Mouse (Mus musculus): ENCODE measurements at regions not wholly inside any gene's neighbourhood (a gene's known extent, or its start where the extent isn't known, plus 50 kb on each side); places are given as distances from the start of the nearest gene placed in this dataset.

DNA sequence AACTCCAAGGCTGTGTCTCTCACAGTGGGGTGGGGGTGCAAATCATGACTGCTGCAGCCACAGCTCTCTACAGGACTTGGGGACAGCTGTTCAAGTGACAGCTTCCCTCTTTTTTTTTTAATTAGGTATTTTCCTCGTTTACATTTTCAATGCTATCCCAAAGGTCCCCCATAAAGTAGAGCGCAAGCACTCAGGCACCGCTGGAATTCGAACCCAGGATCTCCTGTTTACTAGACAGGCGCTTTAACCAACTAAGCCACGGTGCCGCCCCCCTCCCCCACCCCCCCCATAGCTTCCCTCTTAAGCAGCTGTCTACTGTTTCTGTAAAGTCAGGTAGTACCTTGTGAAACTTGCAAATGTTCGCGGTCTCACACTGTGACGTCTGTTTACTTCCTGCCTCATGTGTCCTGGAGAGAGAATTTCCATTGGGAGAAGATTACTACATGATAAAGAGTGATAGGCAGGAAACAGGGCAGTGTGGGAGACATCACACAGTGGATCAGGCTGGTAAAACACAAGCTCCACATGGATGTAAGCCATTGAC is 324.7 kb downstream of the 1700129C05Rik start:
- ATAC-seq (no peak), DNase-seq (no peak)
- Histone ChIP-seq H3K4me1 (ENCODE audit: insufficient read depth) (0 out of 2 replicates have a peak, but pooled peaks cover 4% of the 10 kb centered on the region), H3K4me2 (ENCODE audit: low read depth) (no peak overlapping the region), H3K36me3 (ENCODE audit: insufficient read depth) (no peaks in the 10 kb centered on the region), H3K9ac (no peak overlapping the region), H3K27me3 (ENCODE audit: insufficient read depth, low read length) (no peaks in the 10 kb centered on the region), H3K4me3 (ENCODE audit: low read depth, low read length) (no peak overlapping the region), H3K9me3 (ENCODE audit: low read length) (no peaks in the 10 kb centered on the region), H3K27ac (ENCODE audit: low read depth, low read length) (no peak overlapping the region)
- TF ChIP-seq CTCF (IDR thresholded peaks at IDR 0.05; ENCODE audit: low read depth) = no peak
- WGBS = 82% methylated on average over 10 of the region's 10 CpGs

DNA sequence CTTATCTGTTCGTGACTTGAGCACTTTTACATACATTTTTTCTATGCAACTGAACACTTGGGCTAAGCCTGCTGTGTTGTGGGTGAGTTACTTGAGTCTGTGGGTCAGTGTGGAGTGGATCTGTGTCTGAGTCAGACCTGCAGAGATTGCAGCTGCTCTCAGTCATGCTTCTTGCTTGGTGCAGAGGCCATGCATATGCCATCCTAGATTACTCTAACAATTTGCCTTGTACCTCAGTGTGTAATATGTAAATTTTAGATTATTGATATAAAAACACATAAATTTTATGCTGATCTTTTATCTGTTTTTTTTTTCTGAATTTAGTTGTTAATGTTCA is 326.2 kb downstream of the 1700129C05Rik start:
- ATAC-seq = peak; percentile 2; the same call in 1 of the 2 replicates
- no peak overlapping the region for H3K9ac ChIP-seq
- 55% methylated on average over 1 of the region's 1 CpGs for WGBS
- no peaks in the 10 kb centered on the region for H3K36me3 ChIP-seq (ENCODE audit: insufficient read depth)
- H3K4me2 ChIP-seq (ENCODE audit: low read depth) = no peak overlapping the region
- no peaks in the 10 kb centered on the region for H3K9me3 ChIP-seq (ENCODE audit: low read length)
- TF ChIP-seq CTCF (IDR thresholded peaks at IDR 0.05; ENCODE audit: low read depth) = no peak
- H3K4me3 ChIP-seq (ENCODE audit: low read depth, low read length) = no peak overlapping the region
- no peak for DNase-seq
- H3K4me1 ChIP-seq (ENCODE audit: insufficient read depth) = 0 out of 2 replicates have a peak, but pooled peaks cover 4% of the 10 kb centered on the region
- H3K27ac ChIP-seq (ENCODE audit: low read depth, low read length) = no peak overlapping the region
- H3K27me3 ChIP-seq (ENCODE audit: insufficient read depth, low read length) = no peaks in the 10 kb centered on the region

DNA sequence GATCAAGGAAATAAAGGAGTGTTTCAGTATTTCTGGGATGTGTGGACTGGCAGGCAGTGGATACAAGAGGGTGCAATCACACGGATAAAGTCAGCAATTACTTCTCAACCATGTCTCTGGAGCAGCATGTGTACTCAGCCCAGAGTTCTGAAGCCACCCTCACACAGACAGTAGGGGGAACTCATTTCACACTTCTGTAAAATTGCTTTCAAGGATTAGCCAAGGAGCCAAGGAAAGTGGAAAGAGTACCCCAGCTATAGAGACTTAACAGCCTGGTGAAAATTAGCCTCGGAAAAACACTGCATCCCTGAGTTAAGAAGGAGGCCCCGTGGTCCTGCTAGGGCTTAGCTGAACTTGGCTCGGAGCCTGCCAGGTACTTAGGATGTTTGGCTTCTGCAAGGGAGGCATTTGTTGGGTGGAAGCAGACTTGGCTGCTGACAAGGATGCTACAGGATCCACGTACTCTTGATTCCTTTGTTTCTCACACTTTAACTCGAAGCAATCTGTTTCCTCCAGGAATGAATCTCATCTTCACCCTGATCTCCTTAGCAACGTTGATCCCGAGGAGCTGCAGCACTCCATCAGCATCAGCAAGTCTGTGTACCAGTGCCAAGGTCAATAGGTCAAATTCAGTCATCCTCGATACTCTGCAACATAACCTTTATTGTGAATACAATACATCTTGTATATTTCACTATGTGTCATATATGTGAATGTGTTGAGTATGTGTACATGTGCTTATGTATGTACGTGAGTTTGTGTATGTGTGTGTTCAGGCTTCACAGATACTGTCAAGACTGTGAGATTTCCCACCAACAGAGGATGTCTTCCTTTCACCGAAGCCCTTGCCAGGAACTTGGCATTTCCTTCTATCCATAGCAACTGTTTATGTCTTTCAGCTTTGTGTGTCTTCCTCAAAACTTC is 326.8 kb downstream of the 1700129C05Rik start:
- H3K4me1 ChIP-seq (ENCODE audit: insufficient read depth) = 0 out of 2 replicates have a peak, but pooled peaks cover 4% of the 10 kb centered on the region
- H3K36me3 ChIP-seq (ENCODE audit: insufficient read depth) = no peaks in the 10 kb centered on the region
- H3K9ac ChIP-seq = no peak overlapping the region
- WGBS = 48% methylated on average over 11 of the region's 11 CpGs
- peak overlapping the region; percentile 21; the same call in 1 of the 2 replicates for H3K27ac ChIP-seq (ENCODE audit: low read depth, low read length)
- peak; percentile 70 for DNase-seq
- TF ChIP-seq CTCF (IDR thresholded peaks at IDR 0.05; ENCODE audit: low read depth) = peak; percentile 30; the same call in 1 of the 2 replicates
- H3K4me2 ChIP-seq (ENCODE audit: low read depth) = no peak overlapping the region
- no peaks in the 10 kb centered on the region for H3K9me3 ChIP-seq (ENCODE audit: low read length)
- no peak overlapping the region for H3K4me3 ChIP-seq (ENCODE audit: low read depth, low read length)
- peak; percentile 85 for ATAC-seq
- no peaks in the 10 kb centered on the region for H3K27me3 ChIP-seq (ENCODE audit: insufficient read depth, low read length)

DNA sequence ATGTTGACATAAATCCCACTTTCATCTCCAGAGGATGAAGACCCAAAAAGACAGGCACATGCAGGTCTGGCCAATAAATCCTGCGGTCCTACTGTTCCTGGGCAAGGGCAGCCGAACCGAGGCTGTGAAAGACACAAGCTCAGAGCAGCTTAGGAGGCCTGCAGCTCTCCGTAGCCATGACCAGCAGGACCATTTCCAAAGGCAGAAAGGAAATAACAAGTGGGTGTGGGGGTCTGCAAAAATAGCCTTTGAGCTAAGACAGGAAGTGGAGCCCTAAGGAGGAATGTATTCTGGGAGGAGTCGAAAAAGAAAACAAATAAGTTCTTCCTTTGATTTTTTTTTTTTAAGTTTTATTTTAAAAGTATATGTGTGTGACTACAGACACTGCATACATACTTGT is 330.1 kb downstream of the 1700129C05Rik start:
- no peak for TF ChIP-seq CTCF (IDR thresholded peaks at IDR 0.05; ENCODE audit: low read depth)
- Histone ChIP-seq H3K4me2 (ENCODE audit: low read depth) (no peak overlapping the region), H3K9me3 (ENCODE audit: low read length) (no peaks in the 10 kb centered on the region), H3K4me1 (ENCODE audit: insufficient read depth) (0 out of 2 replicates have a peak, but pooled peaks cover 4% of the 10 kb centered on the region), H3K9ac (no peak overlapping the region), H3K27me3 (ENCODE audit: insufficient read depth, low read length) (no peaks in the 10 kb centered on the region), H3K27ac (ENCODE audit: low read depth, low read length) (no peak overlapping the region), H3K36me3 (ENCODE audit: insufficient read depth) (no peaks in the 10 kb centered on the region), H3K4me3 (ENCODE audit: low read depth, low read length) (no peak overlapping the region)
- 89% methylated on average over 5 of the region's 5 CpGs for WGBS
- DNase-seq (no peak), ATAC-seq (no peak)

DNA sequence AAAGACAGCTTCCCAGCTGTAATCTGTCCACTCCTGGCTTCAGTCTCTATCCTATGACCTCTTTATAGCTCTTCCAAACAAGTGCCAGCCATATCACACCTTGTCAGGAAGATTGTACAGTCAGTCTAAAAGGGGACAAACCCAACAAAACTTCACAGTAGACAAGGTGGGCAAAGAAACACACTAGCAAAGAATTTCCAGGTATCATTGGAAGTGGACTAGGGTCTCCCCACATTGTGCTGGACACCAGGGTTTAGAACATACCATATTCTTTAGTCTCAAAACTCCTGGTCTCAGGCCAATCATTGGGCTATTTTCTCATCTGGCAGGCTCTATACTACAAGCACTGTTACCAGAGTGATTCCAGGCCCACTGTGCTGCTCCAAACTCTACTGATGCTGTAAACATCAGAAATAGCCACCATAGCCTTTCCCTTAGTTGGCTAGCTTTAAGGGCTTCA is 341.3 kb downstream of the 1700129C05Rik start:
- no peak for TF ChIP-seq CTCF (IDR thresholded peaks at IDR 0.05; ENCODE audit: low read depth)
- ATAC-seq (no peak), DNase-seq (no peak)
- Histone ChIP-seq H3K4me2 (ENCODE audit: low read depth) (no peak overlapping the region), H3K36me3 (ENCODE audit: insufficient read depth) (no peaks in the 10 kb centered on the region), H3K27me3 (ENCODE audit: insufficient read depth, low read length) (no peaks in the 10 kb centered on the region), H3K9me3 (ENCODE audit: low read length) (no peaks in the 10 kb centered on the region), H3K4me3 (ENCODE audit: low read depth, low read length) (no peak overlapping the region), H3K4me1 (ENCODE audit: insufficient read depth) (no peaks in the 10 kb centered on the region), H3K9ac (no peak overlapping the region), H3K27ac (ENCODE audit: low read depth, low read length) (no peak overlapping the region)

DNA sequence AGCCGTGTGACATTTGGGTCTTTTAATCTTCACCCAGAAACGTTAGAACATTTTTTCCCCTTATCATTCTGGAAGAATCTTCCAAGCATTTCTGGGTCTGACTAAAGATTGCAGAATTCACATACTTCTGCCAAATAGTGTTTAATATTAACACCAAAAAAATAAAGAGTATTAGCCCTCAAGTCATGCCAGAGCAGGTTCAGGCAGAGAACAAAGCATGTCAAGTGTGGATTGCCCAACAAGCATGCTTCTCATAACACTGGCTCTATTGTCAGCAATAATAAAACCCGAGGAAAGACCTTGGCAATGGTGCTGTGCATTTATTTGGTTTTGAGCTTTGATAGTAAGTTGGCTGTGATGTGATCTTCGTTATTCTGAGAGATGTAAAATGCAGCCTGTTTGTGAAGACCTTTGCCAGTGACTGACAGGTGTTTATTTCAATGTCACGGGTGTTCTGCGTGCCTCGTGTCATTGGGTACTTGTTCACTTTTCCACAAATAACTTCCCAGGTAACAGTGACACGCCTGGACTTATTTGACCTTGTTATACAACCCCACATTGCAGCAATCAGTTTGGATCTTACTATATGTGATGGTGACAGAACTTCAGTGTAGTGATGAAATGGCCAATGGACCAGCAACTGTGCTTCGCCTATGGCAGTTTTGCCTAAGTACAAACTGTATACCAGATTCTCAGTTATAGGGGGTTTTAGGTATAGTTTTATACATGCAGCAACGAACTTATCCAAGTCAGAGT is 354.3 kb downstream of the 1700129C05Rik start:
- Histone ChIP-seq H3K36me3 (ENCODE audit: insufficient read depth) (no peaks in the 10 kb centered on the region), H3K27me3 (ENCODE audit: insufficient read depth, low read length) (no peaks in the 10 kb centered on the region), H3K4me1 (ENCODE audit: insufficient read depth) (0 out of 2 replicates have a peak, but pooled peaks cover 4% of the 10 kb centered on the region), H3K9ac (no peak overlapping the region), H3K27ac (ENCODE audit: low read depth, low read length) (no peak overlapping the region), H3K9me3 (ENCODE audit: low read length) (no peaks in the 10 kb centered on the region), H3K4me3 (ENCODE audit: low read depth, low read length) (no peak overlapping the region), H3K4me2 (ENCODE audit: low read depth) (no peak overlapping the region)
- TF ChIP-seq CTCF (IDR thresholded peaks at IDR 0.05; ENCODE audit: low read depth) = no peak
- DNase-seq = no peak
- 61% methylated on average over 10 of the region's 10 CpGs for WGBS
- no peak for ATAC-seq

Data from forebrain, postnatal 0 days (tissue).